Mouse (Mus musculus) left cerebral cortex, adult 8-10 months (tissue): Measurements from ENCODE around the gene Ube2h. TPM values are rescaled to one million over a fixed set of nuclear protein-coding genes. Genes with fewer than 3 reads are reported as not detected.
A peak's percentile ranks its signal among the peaks of the same experiment; 100 is the strongest.

Source experiments
- DNase-seq, 2 experiments: peaks; one replicate each; pipeline ENCODE4 v3.0.0; 2022; ENCODE audit warnings: low spot score in 2 of 2
- total RNA-seq, 4 experiments: library from RNA; stranded (reverse); gene quantifications; 2 replicates each; pipeline ENCODE4 v1.2.4; 2022

Ube2h gene
- total RNA-seq, 4 experiments from 2014 or later = 85.2 to 87.7 (median 87.5) TPM

DNA sequence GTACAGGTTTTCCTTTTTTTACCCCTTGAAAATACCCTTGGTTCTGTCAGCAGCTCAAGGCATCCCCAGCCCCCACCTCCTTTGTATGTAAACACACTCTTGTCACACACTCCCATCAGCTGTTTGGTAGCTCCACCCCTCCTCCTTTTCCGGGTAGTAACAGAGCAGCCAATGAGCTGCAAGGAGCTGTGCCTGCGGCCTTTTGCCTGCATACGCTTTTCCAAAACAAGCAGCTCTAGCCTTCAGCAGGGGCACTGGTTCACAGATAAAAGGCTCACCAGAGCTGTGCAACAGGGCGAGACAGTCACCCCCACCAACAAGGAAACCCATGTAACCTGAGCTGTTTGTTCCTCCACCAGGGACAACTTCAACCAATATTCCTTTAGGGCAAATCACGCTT, 4.0 kb downstream of the Ube2h start:
- peak; percentile 55 to 69 for DNase-seq

DNA sequence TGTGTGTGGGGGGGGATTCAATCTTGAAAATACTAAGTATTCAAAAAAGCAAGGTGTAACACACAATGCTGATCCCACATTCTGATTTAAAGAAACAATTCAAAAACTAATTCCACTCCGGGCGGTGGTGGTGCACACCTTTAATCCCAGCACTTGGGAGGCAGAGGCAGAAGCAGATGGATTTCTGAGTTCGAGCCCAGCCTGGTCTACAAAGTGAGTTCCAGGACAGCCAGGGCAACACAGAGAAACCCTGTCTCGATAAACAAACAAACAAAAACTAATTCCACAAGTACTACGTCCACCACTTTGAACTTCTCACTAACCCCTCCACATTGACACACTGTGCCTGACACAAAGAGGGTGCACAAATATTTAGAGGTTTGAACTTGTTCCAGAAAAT, 4.7 kb downstream of the Ube2h start:
- DNase-seq = no peak

DNA sequence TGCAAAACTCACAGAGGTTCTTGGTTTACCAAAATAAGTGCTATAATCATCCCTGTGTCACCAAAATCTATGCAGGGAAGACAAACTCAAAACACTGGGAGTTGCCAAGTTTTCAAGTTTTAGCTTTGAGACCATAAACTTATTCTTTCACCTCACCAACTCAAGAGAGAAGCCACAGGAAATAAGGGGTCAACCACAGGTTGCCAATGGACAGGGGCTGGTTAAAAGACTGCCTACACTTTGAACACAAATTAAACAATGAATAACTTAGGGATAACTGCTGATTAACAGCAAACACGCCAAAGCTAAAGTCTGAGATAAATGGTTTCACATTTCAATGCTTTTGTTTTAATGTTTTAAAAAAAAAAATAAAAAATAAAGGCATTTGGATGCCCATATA, 5.2 kb downstream of the Ube2h start:
- DNase-seq = no peak

DNA sequence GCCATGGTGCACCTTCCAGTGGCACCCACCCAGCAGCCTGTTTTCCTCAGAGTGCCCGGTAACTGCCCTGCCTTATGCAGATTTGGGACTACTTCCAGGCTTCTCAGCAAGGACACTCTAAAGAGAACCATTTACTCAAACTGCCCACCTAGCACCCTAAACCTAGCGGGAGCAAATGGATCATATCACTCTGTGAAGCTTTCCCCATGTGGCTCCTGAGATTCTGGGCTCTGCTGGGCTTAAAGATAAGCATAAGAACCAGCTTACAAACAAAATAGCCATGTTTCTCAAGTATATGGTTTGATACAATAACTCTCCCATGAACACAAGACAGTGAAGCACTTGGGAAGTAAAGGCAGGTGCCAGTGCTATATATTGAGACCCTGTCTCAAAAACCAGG, 11.8 kb downstream of the Ube2h start:
- DNase-seq = no peak

DNA sequence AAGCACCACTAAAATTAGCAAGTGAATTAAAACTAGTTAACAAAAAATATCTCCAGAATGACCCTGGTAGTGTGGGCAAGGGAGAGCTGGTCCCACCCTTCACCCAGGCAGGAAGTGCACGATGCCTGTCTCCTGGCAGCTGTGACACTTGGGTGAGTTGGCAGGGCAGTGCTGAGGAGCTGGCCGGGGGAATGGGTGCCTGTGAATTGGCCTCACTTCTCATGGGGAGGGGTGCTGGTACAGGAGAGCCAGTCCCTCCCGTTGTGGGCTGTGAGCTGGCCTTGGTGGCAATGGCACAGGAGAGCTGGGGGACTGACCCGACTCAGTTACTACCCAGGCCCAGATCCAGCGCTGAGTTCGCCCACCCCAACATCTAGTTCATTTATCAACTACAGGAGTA, 16.4 kb downstream of the Ube2h start:
- no peak for DNase-seq

DNA sequence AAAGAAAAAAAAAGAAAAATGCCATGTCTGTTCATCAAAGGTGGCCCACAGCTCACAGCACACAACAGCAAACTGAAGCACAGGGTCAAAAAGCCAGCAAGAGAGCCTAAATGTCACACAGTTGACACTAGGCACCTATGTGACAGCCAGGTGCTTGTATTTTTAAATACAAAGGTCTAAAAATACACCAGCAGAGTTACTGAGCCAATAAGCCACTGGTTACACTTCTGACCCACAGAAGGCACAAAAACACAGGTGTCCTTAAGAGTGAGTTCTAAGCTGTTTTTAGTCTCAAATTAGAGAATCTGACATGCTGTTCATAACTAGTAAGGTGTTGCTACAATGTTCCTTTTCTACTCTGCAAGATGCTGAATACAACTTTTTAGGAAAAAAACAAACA, 17.7 kb downstream of the Ube2h start:
- DNase-seq = no peak

DNA sequence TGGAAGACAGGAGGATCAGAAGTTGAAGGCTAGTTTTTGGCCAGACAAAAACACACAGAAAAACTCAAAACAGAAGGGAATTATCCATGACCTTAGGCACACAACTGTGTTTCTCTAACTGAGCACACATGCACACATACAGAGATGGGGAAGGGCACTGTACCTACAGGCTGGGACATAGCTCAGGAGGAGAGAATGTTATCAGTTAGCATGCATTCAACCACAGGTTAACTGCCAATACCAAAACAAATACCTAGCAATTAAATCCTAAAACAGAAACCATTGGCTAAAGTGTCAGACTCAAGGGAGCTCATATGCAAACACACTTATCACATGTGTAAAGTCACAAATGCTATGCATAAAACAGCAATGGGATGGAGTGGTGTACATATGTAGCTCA, 20.2 kb downstream of the Ube2h start:
- no peak for DNase-seq

DNA sequence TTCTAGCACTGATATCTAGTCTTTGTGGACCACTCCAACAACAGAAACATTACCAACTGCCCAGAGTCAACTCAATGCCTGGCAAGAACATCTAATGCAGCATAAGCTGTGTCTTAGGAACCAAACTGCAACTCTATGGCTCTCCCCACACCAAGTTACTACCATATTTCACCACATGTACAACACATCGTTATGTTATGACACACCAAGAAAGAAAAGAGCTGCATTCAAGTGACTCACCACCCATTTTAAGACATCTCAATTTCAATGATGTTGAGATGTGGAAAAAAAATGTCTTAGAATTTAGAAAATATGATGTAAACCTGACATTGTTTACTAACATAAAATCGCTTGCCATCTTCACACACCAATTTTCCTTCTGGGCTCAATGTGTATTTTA, 22.0 kb downstream of the Ube2h start:
- DNase-seq = no peak

DNA sequence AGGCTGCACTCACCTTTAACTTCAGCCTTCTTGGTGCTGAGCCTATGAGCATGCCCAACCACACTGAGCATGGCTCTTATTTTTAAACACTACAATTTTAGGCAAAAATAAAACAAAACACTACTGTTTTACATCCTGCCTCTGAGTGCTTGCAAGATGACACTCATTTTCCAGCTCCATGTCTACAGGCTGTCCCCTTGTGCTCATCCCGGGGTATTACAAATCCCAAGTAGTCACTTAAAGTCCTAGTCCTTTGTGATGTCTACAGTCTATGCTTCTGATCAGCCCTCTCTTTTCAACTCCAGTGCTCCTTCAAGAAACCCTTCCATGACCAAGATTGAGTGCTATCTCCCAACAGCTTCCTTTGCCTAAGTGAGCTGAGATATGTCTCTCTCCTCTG, 26.0 kb downstream of the Ube2h start:
- DNase-seq = no peak

DNA sequence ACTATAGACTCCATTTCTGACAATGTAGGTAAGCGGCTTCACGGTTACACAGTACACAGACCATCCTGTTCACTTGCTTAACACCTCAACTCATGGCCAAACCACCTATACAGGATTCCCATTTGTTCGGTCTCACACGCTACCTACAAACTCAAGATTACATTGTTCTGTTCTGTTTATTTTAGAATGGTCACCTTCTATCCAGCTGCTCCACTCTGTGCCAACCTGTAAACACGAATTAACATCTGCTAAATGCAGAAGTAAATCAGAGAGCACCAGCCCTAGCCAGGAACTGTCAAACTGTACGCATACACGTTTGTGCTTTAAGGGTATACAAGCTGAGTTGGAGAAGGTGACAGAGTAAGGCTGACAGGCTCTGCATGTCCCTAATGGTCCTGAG, 27.5 kb downstream of the Ube2h start:
- no peak for DNase-seq

DNA sequence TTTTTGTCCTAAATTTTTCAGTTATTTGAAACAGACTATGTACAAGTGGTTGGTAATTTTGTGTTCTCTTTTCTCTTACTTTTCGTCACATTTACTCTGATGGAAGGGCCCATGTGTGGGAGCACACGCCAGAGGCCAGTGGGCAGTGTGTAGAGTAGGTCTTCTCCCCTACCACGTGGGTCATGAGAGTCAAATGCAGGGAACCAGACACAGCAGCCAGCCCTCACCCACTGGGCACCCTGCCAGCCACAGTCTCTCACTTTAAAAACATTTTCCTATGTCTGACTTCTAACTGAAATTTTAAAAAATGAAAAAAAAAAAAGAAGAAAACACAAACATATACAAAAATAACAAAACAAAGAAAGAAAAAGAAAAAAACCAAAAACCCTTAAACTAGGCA, 28.0 kb downstream of the Ube2h start:
- no peak for DNase-seq

DNA sequence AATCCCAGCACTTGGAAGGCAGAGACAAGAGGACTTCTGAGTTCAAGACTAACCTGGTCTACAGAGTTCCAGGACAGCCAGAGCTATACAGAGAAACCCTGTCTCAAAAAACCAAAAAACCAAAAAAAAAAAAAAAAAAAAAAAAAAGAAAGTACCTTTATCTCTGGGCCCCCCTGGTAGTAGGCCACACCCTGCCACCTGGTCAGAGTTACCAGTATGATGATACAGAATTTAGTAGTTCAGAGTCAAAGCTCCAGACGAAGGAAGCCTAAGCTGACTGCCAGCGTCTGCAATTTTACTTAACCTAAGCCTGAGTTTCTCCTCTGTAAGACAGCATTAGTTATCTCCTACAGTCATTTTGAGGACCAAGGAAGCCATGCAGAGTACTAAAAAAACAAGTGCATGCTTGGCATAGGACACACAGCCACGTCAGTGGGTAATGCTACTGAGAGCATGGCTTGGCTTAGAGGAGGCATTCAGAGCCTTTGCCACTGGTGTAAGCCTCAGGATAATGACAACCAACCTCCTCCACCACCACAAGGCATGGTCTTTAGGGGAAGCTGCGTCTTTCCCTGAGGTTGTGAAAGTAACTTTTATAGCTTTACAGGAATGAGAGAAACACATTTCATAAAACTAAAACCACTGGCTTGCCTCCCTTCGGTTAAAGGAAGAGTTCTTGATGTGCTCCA, 29.0 kb downstream of the Ube2h start:
- DNase-seq = no peak

DNA sequence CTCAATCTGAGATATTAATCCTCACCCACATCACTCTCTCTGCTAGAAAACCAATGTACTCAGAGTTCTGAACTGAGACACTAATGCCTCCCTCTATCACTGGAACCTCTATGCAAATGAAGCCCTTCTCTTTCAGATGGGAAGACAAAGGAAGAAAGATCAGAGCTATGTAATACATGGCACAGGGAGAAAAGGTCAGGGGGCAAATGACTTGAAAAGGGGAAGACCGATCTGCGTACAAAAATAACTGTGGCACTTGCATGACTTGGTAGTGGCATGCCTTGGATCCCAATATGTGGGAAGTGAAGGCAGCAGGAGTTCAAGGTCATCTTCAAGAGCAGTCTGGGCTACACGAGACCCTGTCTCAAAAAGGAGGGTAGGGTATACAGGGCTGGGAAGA, 31.4 kb downstream of the Ube2h start:
- no peak for DNase-seq

DNA sequence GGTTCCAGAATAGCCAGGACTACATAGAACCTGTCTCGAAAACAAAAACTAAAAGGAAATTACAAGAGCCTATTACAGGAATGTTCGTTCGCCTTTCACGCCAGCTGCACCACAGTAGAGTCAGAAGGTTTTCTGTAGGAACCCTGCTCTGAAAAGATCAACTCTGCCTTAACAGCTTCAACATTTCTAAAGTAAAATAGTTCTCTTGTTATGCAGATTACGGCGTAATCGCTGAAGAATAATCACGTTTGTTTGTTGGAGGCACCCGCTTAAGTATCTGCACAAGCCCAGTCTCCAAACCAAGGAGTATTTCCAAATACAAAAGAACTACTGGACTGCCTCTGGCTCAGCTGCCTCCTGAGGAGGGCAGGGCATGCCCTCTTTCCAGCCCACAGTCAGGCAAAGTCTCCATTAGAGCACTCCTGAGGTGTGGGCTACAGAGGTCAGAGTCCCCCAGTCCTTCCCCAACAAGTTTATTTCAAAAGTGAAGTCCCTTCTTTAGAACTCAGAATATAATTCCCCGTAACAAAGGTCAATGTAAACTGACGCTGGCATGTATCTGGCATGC, 31.9 kb downstream of the Ube2h start:
- no peak for DNase-seq

DNA sequence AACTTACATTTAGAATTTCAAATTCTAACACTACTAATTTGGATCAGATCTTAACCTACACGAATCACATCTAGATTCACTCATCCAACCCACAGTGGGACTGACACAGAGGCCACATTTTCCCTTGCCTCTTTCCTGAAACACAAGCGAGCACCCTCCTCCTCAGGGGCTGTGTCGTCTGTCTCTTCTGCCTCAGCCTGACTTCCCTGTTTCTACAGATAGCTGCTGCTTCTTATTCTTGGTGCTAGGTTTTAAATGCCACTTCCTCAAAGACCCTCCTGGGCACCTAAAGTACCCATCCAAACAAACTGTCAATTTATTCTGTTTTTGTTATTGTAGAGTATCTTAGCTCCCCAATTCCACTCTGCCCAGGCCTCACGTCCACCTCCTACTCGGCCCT, 34.5 kb downstream of the Ube2h start:
- DNase-seq = no peak

DNA sequence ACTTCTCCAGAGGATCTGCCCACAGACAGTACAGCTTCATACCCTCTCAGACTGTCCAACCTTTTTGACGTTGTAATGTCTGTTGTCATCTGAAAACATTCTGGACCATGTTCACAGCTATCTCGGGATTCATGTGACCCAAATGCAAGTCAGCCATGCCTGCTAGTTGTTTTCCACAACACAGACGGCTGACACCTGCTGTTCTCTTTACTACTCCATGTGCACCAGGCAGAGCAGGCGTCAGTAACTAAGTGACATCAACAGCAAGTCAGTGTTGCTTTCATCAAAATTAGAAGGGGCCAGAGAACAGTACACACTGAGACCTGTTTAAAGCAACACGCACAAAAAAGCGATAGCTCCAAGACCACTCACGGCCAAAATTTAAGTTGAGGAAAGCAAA, 36.9 kb downstream of the Ube2h start:
- no peak for DNase-seq

DNA sequence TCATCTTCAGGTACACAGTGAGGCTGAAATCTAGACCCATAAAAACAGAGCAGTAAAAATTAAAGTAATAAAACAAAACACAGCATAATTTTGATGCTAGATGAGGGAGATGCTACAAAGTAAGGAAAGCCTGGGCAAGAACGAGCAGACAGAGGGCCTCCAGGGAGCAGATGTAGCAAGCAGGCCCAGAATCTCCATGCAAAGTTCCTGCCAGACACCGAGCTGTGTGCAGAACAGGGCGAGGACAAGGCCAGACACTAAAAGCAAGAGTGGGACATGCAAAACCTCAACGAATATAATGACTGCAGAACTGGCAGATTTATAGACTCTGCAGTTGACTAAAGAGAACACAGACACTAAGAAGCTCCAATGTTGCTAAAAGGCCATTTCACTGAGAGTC, 38.9 kb downstream of the Ube2h start:
- no peak for DNase-seq

DNA sequence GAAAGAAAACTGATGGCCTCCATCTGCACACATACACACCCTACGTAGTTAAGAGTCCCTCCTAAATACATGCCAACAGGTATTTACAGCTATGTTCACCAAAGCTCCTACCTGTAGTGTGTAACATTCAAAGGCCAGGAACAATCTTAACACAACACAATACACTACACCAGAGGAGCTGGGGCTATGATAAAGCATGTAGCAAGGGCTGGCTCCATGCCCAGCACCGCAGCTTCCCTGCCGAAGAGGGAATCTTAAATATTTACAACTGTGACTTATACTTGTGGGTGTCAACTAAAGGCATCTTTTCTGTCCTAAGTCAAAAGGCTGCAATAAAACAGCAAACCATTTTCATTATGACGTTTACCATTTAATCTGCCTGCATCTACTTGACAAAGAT, 41.3 kb downstream of the Ube2h start:
- DNase-seq = no peak

DNA sequence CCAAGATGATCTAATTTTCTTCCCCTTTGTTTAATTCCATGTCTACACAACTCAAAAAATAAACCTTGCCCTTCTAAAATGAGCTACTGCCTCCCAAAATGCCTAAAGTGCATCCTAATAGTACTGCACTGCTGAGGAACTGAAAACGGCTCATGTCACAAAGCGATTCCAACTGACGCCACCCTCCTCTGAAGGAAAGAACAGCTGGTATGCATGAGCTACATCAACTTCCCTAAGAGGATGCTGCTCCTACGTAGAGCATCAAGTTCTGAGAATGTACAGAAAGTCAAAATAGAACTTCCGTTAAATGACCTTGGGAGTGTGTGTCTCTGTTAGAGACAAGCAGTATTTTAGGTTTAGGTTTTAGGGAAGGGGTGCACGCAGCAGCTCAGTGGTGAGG, 45.1 kb downstream of the Ube2h start:
- DNase-seq = no peak

DNA sequence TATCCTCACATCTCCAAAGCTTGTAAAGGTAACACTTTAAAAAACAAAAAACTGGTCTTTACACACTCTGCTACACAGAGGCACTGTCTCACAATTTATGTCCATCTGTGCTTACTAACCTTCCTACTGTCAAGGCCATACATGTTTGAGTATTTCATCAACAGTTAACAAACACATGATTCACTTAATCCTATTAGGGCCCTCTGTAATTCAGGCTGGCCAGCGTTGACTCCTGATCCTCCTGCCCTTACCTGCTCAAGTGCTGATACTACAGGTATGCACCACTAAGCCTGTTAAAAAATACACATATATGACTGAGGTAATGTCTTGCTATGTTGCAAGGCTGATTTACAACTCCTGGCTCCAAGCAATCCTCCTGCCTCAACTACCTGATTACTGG, 46.4 kb downstream of the Ube2h start:
- DNase-seq = no peak

DNA sequence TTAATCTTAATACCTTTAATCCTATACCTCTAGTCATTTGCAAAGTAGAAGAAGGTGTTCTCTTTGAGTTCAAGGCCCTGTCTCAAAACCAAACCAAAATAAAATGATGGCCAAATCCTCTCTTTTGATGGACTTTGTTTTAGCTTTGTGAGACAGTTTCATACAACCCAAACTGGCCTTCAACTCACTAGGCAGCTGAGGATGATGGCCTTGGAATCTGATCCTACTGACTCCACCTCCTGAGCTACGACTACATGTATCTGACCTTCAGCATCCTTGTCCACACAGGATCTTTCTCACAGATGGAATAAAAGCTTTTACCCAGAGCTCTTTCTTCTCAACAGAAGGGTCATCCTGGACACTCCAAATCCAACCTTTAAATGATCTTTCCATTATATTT, 48.5 kb downstream of the Ube2h start:
- DNase-seq = no peak

DNA sequence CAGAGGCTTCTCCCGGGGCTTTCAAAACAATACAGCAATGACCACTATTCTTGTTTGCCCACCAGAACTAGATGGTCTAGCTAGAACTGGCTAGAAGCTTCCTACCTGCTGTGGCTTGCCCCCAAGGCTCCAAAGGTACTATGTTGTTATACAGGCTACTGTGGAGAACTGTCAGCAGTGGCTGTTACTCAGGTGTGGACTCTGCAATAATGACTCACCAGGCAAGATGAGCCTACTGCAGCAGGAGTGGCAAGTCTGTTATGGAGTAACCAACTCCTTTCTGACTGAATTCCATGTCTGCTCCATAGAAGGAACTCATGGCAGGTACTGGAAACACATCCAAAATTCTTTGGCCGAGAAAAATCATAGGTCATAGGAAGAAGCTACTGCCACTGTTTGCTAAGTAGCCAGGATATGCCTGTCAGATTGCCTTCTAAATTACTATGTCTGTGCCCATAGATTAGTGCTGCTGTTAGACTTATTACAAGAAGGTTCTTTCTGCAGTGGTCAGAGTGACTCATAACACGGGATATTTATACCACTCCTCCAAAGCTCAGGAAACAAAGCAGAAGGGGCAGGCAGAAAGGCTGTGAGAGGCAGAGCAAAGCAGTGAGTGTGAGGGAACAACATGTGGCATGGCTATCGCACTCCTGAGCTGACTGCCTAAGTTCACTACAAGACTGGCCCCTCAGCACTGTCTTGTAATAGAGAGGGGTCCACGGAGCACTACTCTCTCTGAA, 51.9 kb downstream of the Ube2h start:
- DNase-seq = no peak

DNA sequence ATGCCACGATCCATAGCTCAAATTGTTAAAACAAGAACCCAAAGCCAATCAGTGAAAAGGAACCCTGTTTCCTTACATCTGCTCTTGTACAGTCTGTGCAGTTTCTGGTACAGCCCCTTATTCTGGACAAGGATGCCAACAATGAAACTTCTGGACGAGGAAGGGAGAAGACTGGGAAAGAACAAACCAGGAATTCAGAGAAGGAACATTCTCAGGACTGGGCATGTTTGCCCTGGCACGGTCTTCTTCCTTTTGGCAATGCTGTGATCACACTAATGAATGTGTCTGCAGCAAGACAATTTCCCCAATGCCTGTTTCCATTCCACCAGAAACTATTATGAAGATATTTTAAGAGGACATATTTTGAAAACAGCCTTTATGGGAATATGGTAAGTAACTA, 55.6 kb downstream of the Ube2h start:
- DNase-seq = no peak
